Mouse (Mus musculus) B cell, adult 62 days (primary cell): ENCODE data around the gene Foxb1. TPM values are rescaled to one million over a fixed set of nuclear protein-coding genes. Genes with fewer than 3 reads are reported as not detected.

Source experiments
- total RNA-seq: library from RNA; stranded (reverse); gene quantifications from 4 replicates; pipeline ENCODE4 v1.2.4, GENCODE M21; 2023

Gene Foxb1
- total RNA-seq = not detected in 4 replicates

GRCm38 (mm10) chr9:69760371-69761301, at the start of gene Foxb1:
Gene Foxb1 (minus strand): TSS chr9:69760940.

Other genes starting within 250 kb of the Foxb1 start
- 52.5 to 76.4 TPM (median 64.4 TPM) in 4 replicates for gene Bnip2, start 228.5 kb upstream of the Foxb1 start, total RNA-seq